Mouse (Mus musculus) ES-E14 (cell line): ENCODE results near the gene Ptprj.

Experiments
- CHD2 ChIP-seq: IDR thresholded peaks from 2 replicates; pipeline ENCODE4 v1.6.1; 2014; ENCODE audit warnings: mild to moderate bottlenecking, low read depth, low read length, inconsistent platforms
- MAFK ChIP-seq: IDR thresholded peaks from 2 replicates; pipeline ENCODE4 v1.6.1; 2014; ENCODE audit warnings: mild to moderate bottlenecking, low read depth, low read length, inconsistent platforms; ENCODE audit not compliant: insufficient read depth
- ZNF384 ChIP-seq: IDR thresholded peaks from 2 replicates; pipeline ENCODE4 v1.6.1; 2012; ENCODE audit warnings: low read depth, low read length, inconsistent platforms

- TF ChIP-seq ZNF384, result no peak
- TF ChIP-seq MAFK, result no peak
- TF ChIP-seq CHD2, result no peak
These were observed 107.7 kb downstream of the Ptprj start for GRCm38 (mm10) chr2:90472701-90473100.
